Mouse (Mus musculus) bone marrow, adult 2 months (tissue): ENCODE results near the gene Gpr176. TPM values are rescaled to one million over a fixed set of nuclear protein-coding genes. Genes with fewer than 3 reads are reported as not detected.

Experiments
- H3K27ac ChIP-seq: fragments of 200-500 bp; 2 replicates; pipeline ENCODE4 v1.5.1; 2012; ENCODE audit warnings: low read depth, mild to moderate bottlenecking, control low read depth, inconsistent platforms, low read length; ENCODE audit not compliant: control insufficient read depth, poor library complexity, insufficient read depth
- H3K4me1 ChIP-seq: fragments of 200-500 bp; 2 replicates; pipeline ENCODE4 v1.6.1; 2011; ENCODE audit warnings: low read length; ENCODE audit not compliant: control insufficient read depth, insufficient read depth
- H3K4me3 ChIP-seq: fragments of 200-500 bp; replicated peaks from 2 replicates; pipeline ENCODE3; 2011; ENCODE audit warnings: mild to moderate bottlenecking, low read depth, low read length, control low read depth; ENCODE audit not compliant: control insufficient read depth
- CTCF ChIP-seq: fragments of 200-500 bp; IDR thresholded peaks from 2 replicates; pipeline ENCODE4 v1.5.1; 2011; ENCODE audit warnings: low read length, control low read depth; ENCODE audit not compliant: control insufficient read depth, insufficient read depth
- POLR2A ChIP-seq: fragments of 200-500 bp; IDR thresholded peaks from 2 replicates; pipeline ENCODE4 v1.6.1; 2011; ENCODE audit warnings: low read depth, mild to moderate bottlenecking, control low read depth, low read length, borderline replicate concordance; ENCODE audit not compliant: control insufficient read depth
- WGBS: fragments of 180-500 bp; shearing (Covaris S2); methylation state at CpG from one replicate; pipeline ENCODE4 v1.1.7; 2018; 5-methylcytosine and 5-hydroxymethylcytosine counted together
- polyA plus RNA-seq: library from polyadenylated mRNA; stranded (reverse); fragments of >200 nt; gene quantifications from 2 replicates; pipeline ENCODE4 v1.2.4, GENCODE M21; 2011; ENCODE audit warnings: low replicate concordance; ENCODE audit not compliant: missing spikeins, insufficient read depth, insufficient read length

Gene Gpr176
- polyA plus RNA-seq, 1 experiment = not detected

DNA sequence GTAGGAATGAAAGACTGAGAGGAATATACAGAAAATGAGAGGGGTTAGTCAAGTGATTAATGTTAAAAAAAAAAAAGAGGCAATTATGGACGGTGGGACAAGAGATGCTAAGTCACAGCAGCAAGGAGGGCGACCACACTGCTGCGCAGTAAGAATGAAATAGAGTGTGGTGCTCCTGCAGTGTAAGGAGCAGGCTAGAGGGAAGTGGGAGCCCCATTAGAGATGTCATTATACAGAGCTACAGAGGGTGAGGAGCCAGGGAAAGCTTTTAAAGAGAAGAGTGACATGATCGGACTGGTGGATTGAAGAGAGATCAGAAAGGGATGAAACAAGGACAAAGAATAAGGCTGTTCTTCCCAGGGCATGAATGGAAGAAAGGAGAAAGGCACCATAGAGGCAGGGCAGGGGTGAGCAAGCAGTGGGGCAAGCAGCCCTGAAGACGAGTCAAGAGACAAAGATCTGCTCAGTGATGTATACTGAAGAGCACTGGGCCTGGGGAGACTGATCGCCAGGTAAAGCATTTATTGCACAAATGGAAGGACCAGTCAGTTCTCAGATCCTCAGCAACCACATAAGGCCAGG, 18.0 kb downstream of the Gpr176 start:
- H3K4me1 ChIP-seq = peaks cover 3% of the 10 kb centered on the region
- 78% methylated on average over 6 of the region's 6 CpGs for WGBS
- TF ChIP-seq POLR2A = no peak
- no peak for TF ChIP-seq CTCF
- H3K27ac ChIP-seq = no peak overlapping the region
- no peak overlapping the region for H3K4me3 ChIP-seq

DNA sequence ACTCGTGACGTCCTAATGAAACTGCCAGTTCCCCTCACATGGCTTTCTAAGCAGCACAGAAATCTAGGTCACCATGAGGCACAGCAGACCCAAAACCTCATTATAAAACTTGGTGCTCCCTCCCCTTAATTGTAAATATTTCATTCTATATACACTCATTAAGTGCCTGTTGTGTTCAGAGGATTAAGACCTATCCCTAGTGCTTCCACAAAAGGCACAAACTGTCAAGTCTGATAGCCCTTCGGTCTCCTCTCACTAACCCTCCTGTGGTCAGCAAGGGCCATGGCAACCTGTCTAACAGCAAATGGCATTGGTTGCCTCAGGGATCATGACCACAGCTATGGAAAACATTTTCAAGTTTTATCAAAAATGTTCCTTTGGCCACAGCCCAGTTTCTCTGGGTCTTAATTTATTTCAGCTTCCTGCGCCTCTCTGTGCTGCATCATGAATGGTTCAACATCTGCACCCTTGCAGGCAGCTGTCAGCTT, 19.3 kb downstream of the Gpr176 start:
- H3K4me3 ChIP-seq = no peak overlapping the region
- no peak overlapping the region for H3K27ac ChIP-seq
- H3K4me1 ChIP-seq = peaks cover 3% of the 10 kb centered on the region
- WGBS = 31% methylated on average over 4 of the region's 4 CpGs
- TF ChIP-seq CTCF (no peak), POLR2A (no peak)

GRCm38 (mm10) chr2:118353498-118353897, 19.7 kb downstream of the Gpr176 start:
- WGBS = under 1% methylated on average over 4 of the region's 4 CpGs
- no peak overlapping the region for H3K4me3 ChIP-seq
- TF ChIP-seq CTCF (no peak), POLR2A (no peak)
- peaks cover 3% of the 10 kb centered on the region for H3K4me1 ChIP-seq
- H3K27ac ChIP-seq = no peak overlapping the region

DNA sequence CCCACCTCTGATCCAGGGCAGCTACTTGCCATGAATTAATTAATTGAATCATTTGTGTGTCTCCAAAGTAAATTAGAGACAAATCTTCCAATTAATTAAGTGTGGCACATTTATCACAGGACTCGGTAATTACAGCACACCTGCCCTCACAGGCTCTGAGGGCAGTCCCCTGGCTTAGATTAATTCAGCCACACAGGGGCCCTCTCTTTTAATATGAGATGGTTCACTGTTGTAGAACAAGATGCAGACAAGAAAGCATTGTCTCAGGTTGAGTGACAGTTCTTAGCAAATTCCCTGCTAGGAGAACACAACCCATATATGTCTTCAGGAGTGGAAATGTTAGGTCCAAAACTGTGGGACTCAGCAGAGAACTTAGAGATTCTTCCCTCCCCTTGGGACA, 27.7 kb downstream of the Gpr176 start:
- 87% methylated on average over 1 of the region's 1 CpGs for WGBS
- H3K4me3 ChIP-seq = no peak overlapping the region
- TF ChIP-seq CTCF = no peak
- no peak for TF ChIP-seq POLR2A

GRCm38 (mm10) chr2:118343897-118344296, 29.3 kb downstream of the Gpr176 start:
- WGBS = 79% methylated on average over 3 of the region's 3 CpGs
- TF ChIP-seq POLR2A (no peak), CTCF (no peak)
- no peaks in the 10 kb centered on the region for H3K4me1 ChIP-seq
- no peak overlapping the region for H3K4me3 ChIP-seq
- no peak overlapping the region for H3K27ac ChIP-seq

More for the DNA sequence above, 27.7 kb downstream of the Gpr176 start:
- Histone ChIP-seq H3K4me1 (no peaks in the 10 kb centered on the region), H3K27ac (no peak overlapping the region)

DNA sequence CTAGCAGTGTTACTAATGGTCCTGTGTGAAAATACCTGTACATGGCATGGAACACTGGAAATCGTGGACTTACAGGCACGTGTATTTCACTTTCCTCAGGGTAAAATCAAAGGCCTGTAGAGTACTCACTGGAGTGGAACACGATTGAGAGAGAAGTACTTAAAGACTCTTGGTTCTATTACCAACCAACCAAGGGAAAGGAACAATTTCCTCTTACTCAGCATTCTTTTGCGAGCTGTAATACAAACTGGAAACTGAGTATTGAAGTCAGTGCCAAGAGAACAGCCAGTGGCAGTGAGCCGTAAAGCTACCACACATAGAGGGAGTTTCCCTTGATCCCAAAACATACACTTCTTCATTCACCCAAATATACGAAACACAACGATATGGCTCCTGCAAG, 31.9 kb downstream of the Gpr176 start:
- TF ChIP-seq POLR2A (no peak), CTCF (no peak)
- Histone ChIP-seq H3K4me3 (no peak overlapping the region), H3K27ac (no peak overlapping the region), H3K4me1 (no peaks in the 10 kb centered on the region)
- WGBS = 47% methylated on average over 7 of the region's 7 CpGs

- no peak overlapping the region for H3K27ac ChIP-seq
- H3K4me3 ChIP-seq = no peak overlapping the region
- 25% methylated on average over 2 of the region's 2 CpGs for WGBS
- no peaks in the 10 kb centered on the region for H3K4me1 ChIP-seq
- TF ChIP-seq CTCF (no peak), POLR2A (no peak)
Measured at GRCm38 (mm10) chr2:118336084-118336483, 37.1 kb downstream of the Gpr176 start.

GRCm38 (mm10) chr2:118322663-118323062, 50.6 kb downstream of the Gpr176 start:
- Histone ChIP-seq H3K27ac (no peak overlapping the region), H3K4me3 (no peak overlapping the region), H3K4me1 (no peaks in the 10 kb centered on the region)
- 44% methylated on average over 5 of the region's 5 CpGs for WGBS
- TF ChIP-seq POLR2A (no peak), CTCF (no peak)

- Histone ChIP-seq H3K27ac (no peak overlapping the region), H3K4me1 (no peaks in the 10 kb centered on the region), H3K4me3 (no peak overlapping the region)
- TF ChIP-seq CTCF = no peak
- no peak for TF ChIP-seq POLR2A
- 79% methylated on average over 4 of the region's 4 CpGs for WGBS
Measured at GRCm38 (mm10) chr2:118321804-118322203, 51.4 kb downstream of the Gpr176 start.
